Mouse (Mus musculus) liver, embryonic 12.5 days (tissue): ENCODE data around the gene Gpr108. TPM values are rescaled to one million over a fixed set of nuclear protein-coding genes. Genes with fewer than 3 reads are reported as not detected.
"Not testable (repeated sequence)": the region's sequence is repeated elsewhere in the genome, so short reads cannot be mapped to it uniquely, and the experiment has no call there.

ENCODE experiments used
- ATAC-seq: fragments of 200-750 bp; cut with Nextera tagmentation; 2 replicates; pipeline ENCODE4 v1.8.0; 2017; ENCODE audit warnings: moderate number of reproducible peaks, mild to moderate bottlenecking, moderate library complexity
- H3K27ac ChIP-seq: fragments of 300-500 bp; sonication (generic); 2 replicates; pipeline ENCODE4 v1.5.1; 2016; ENCODE audit warnings: mild to moderate bottlenecking
- H3K27me3 ChIP-seq: fragments of 300-500 bp; sonication (generic); replicated peaks from 2 replicates; pipeline ENCODE4 v1.6.1; 2016; ENCODE audit warnings: mild to moderate bottlenecking, moderate library complexity
- H3K36me3 ChIP-seq: fragments of 300-500 bp; sonication (generic); 2 replicates; pipeline ENCODE4 v1.6.1; 2016; ENCODE audit warnings: mild to moderate bottlenecking, moderate library complexity
- H3K4me1 ChIP-seq: fragments of 300-500 bp; sonication (generic); 2 replicates; pipeline ENCODE4 v1.6.1; 2016
- H3K4me2 ChIP-seq: fragments of 300-500 bp; sonication (generic); 2 replicates; pipeline ENCODE4 v1.6.1; 2016; ENCODE audit warnings: mild to moderate bottlenecking, moderate library complexity
- H3K4me3 ChIP-seq: fragments of 300-500 bp; sonication (generic); 2 replicates; pipeline ENCODE4 v1.5.1; 2016; ENCODE audit warnings: mild to moderate bottlenecking, moderate library complexity
- H3K9ac ChIP-seq: fragments of 300-500 bp; sonication (generic); 2 replicates; pipeline ENCODE4 v1.6.1; 2016; ENCODE audit warnings: mild to moderate bottlenecking, moderate library complexity
- H3K9me3 ChIP-seq: fragments of 300-500 bp; sonication (generic); replicated peaks from 2 replicates; pipeline ENCODE4 v1.6.1; 2016; ENCODE audit warnings: mild to moderate bottlenecking, moderate library complexity
- WGBS: fragments of 180-500 bp; shearing (Covaris S2); methylation state at CpG from one replicate; pipeline ENCODE4 v1.1.7; 2016; ENCODE audit not compliant: insufficient replicate concordance; 5-methylcytosine and 5-hydroxymethylcytosine counted together
- polyA plus RNA-seq: library from polyadenylated mRNA; unstranded; fragments of >200 nt; fragmentation: Nextera tagmentation; extraction: Ambion mirVana; gene quantifications from 2 replicates; pipeline ENCODE4 v1.2.1, GENCODE M21; 2016

The Gpr108 gene
- polyA plus RNA-seq, 1 experiment from 2014 or later: 18.4 TPM

DNA sequence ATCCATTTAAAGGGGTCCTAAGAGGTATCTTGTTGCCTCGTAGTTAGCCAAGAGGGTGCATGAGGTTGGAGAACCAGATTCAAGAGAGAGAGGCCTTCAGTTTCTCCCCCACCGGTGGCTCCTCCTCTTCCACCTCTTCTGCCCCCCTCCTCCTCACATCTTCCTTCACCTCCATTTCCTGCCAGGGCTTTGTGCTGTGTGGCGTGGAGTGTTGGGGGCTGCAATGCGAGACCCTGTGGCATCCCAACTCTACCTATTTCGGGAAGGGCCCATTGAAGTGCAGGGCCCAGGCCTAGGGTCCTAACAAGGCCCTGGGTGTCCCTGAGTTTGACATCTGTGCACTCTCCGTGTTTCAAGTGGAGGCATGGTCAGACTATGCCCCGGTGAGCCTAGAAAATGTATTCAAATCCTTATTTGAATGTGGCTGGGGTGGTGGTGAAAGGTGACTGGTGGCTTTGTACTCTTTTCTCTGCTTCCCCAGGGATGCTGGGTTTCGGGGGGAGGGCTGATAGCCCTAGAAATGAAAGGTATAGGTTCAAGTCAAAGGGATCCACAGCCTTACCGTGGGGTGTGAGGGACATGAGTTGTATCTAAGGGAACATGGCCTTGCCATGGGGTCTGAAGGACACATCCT is 31.5 kb upstream of the Gpr108 start:
- Histone ChIP-seq H3K27me3 (peaks cover 23% of the 10 kb centered on the region), H3K27ac (peak overlapping the region; percentile 61; the same call in 1 of the 2 replicates), H3K4me1 (peaks cover 44% of the 10 kb centered on the region), H3K4me2 (peak overlapping the region; percentile 67), H3K9ac (peak overlapping the region; percentile 61), H3K4me3 (peak overlapping the region; percentile 51), H3K9me3 (no peaks in the 10 kb centered on the region), H3K36me3 (no peaks in the 10 kb centered on the region)
- no peak for ATAC-seq
- 22% methylated on average over 9 of the region's 9 CpGs for WGBS

DNA sequence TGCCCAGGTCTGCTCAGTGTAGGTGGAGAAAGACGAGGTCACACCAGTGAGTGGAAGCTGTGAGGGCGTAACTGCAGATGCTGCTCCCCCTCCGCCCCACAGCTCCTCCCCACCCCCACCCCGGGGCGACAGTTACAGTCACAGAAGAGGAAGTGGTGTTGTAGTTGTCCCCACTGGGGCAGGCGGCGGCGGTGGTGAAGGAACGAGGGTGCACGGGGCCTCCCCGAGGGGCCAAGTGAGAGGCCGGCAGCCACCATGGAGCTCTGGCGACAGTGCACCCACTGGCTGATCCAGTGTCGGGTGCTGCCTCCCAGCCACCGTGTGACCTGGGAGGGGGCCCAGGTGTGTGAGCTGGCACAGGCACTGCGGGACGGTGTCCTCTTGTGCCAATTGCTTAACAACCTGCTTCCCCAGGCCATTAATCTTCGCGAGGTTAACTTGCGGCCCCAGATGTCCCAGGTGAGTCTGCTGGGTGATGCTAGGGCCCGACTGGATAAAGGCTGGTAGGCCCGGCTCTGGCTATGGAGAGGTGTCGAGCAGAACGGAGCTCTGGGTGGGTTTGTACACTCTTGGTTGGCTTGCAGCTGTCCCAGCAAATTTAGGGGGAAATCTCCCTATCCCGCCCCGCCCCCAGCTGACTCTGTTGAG is 30.8 kb upstream of the Gpr108 start, which contains the start of gene Vav1:
Vav1 (plus strand) TSS at position 158 of the 648 bp plus-strand sequence.
- 14% methylated on average over 26 of the region's 26 CpGs for WGBS
- Histone ChIP-seq H3K27me3 (peaks cover 29% of the 10 kb centered on the region), H3K27ac (peak within 1 kb of the TSS; percentile 61; the same call in 1 of the 2 replicates), H3K36me3 (no peaks in the 10 kb centered on the region), H3K4me2 (peak within 1 kb of the TSS; percentile 67), H3K4me3 (peak within 1 kb of the TSS; percentile 51), H3K9me3 (no peaks in the 10 kb centered on the region), H3K9ac (peak within 1 kb of the TSS; percentile 61), H3K4me1 (peaks cover 46% of the 10 kb centered on the region)
- ATAC-seq: peak; percentile 38

DNA sequence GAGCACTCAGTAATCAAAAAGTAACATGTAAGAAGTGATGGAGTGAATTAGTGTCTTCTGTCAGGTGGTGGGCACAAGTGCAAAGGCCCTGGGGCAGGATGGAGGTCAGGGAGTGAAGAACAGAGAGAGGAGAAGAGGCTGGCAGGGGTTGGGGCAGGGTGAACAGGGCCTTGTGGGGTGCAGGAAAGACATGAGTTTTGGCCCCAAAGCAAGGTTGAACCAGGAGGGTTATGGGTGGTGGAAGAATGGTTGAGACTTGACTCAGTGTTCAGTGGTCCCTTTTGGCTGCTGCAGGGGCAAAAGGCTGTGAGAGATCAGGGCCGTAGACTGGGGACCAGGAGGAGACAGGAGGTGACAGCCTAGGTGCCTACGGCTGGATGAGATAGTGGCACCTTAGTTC is 30.3 kb upstream of the Gpr108 start:
- H3K27me3 ChIP-seq: peaks cover 34% of the 10 kb centered on the region
- ATAC-seq: no peak
- H3K9me3 ChIP-seq: no peaks in the 10 kb centered on the region
- H3K4me3 ChIP-seq: peak overlapping the region; percentile 51
- H3K27ac ChIP-seq: no peak overlapping the region
- H3K4me2 ChIP-seq: peak overlapping the region; percentile 67
- H3K36me3 ChIP-seq: no peaks in the 10 kb centered on the region
- H3K9ac ChIP-seq: 0 out of 2 replicates have a peak overlapping the region, but pooled peaks have one; percentile 61
- H3K4me1 ChIP-seq: peaks cover 46% of the 10 kb centered on the region
- WGBS: 35% methylated on average over 2 of the region's 2 CpGs

DNA sequence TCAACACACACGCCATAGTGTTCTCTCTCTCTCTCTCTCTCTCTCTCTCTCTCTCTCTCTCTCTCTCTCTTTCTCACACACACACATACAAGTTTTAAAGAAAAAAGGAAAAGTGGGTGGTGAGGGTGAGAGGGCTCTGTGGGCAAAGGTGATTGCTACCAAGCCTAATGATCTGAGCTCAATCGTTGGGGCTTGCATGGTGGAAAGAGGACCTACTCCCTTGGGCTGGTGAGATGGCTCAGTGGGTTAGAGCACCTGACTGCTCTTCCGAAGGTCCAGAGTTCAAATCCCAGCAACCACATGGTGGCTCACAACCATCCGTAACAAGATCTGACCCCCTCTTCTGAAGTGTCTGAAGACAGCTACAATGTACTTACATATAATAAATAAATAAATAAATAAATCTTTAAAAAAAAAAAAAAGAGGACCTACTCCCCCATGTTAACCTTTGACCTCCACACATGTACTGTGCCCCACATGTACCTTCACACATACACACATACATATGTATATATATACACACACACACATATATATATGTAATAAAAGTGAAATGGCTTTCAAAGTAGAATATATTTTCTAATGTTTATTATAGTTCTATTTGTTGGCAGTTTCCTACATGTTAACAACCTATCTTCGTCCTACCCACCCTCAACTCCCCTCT is 29.5 kb upstream of the Gpr108 start:
- H3K4me2 ChIP-seq, H3K36me3 ChIP-seq, H3K4me3 ChIP-seq, ATAC-seq, H3K9me3 ChIP-seq, H3K27ac ChIP-seq, H3K9ac ChIP-seq: not testable (repeated sequence)
- peaks cover 46% of the 10 kb centered on the region for H3K4me1 ChIP-seq
- 72% methylated on average over 4 of the region's 5 CpGs for WGBS
- peaks cover 42% of the 10 kb centered on the region for H3K27me3 ChIP-seq

DNA sequence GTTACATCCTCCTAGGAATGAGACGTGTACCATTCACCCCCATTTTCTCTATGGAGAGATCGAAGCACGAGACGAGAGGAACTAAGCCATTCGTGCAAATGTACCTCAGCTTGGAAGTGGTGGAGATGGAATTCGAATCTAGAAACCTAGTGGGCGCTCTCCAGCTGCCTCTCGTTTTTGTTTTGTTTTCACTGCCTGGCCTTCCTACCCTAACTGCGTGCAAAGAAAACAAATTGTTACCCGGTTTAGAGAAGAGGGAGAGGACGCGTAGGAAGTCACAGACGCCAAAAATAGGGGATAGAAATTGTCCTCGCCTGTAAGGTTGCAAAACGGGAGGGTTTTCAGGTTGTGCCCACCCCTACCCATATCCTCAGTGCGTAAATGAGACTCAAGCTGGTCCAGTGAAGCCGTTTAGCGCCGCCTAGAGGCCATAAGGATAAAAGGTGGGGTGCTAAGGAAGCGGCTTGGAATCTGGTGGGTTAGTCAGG is 28.4 kb upstream of the Gpr108 start:
- peak overlapping the region; percentile 50 for H3K9ac ChIP-seq
- peaks cover 53% of the 10 kb centered on the region for H3K27me3 ChIP-seq
- H3K4me1 ChIP-seq: peaks cover 46% of the 10 kb centered on the region
- no peaks in the 10 kb centered on the region for H3K9me3 ChIP-seq
- no peak overlapping the region for H3K27ac ChIP-seq
- peak overlapping the region; percentile 51 for H3K4me3 ChIP-seq
- no peaks in the 10 kb centered on the region for H3K36me3 ChIP-seq
- under 1% methylated on average over 20 of the region's 20 CpGs for WGBS
- ATAC-seq: peak; percentile 38; the same call in 1 of the 2 replicates
- H3K4me2 ChIP-seq: peak overlapping the region; percentile 81

DNA sequence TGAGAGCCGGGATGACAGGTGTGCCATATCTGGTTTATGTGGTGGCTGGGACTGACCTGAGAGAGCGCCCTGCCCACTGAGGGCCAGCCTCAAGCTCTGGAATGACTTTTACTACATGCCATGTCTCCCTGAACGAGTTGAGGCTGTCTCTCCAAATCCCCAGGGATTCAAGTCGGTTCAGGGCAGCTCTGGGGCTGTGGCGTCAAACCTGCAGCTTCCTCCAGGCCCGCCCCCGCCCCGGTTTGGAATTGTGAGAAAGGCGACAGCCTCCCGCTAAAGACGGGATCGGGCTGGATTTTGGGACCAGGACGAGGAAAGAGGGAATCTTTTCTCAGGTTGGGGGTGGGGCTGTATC is 27.7 kb upstream of the Gpr108 start:
- H3K9ac ChIP-seq: peak overlapping the region; percentile 50; the same call in 1 of the 2 replicates
- H3K9me3 ChIP-seq: no peaks in the 10 kb centered on the region
- H3K4me3 ChIP-seq: peak overlapping the region; percentile 51
- H3K27ac ChIP-seq: no peak overlapping the region
- H3K36me3 ChIP-seq: no peaks in the 10 kb centered on the region
- H3K4me1 ChIP-seq: peaks cover 46% of the 10 kb centered on the region
- peaks cover 60% of the 10 kb centered on the region for H3K27me3 ChIP-seq
- peak overlapping the region; percentile 81 for H3K4me2 ChIP-seq
- ATAC-seq: no peak
- WGBS: 5% methylated on average over 13 of the region's 13 CpGs

DNA sequence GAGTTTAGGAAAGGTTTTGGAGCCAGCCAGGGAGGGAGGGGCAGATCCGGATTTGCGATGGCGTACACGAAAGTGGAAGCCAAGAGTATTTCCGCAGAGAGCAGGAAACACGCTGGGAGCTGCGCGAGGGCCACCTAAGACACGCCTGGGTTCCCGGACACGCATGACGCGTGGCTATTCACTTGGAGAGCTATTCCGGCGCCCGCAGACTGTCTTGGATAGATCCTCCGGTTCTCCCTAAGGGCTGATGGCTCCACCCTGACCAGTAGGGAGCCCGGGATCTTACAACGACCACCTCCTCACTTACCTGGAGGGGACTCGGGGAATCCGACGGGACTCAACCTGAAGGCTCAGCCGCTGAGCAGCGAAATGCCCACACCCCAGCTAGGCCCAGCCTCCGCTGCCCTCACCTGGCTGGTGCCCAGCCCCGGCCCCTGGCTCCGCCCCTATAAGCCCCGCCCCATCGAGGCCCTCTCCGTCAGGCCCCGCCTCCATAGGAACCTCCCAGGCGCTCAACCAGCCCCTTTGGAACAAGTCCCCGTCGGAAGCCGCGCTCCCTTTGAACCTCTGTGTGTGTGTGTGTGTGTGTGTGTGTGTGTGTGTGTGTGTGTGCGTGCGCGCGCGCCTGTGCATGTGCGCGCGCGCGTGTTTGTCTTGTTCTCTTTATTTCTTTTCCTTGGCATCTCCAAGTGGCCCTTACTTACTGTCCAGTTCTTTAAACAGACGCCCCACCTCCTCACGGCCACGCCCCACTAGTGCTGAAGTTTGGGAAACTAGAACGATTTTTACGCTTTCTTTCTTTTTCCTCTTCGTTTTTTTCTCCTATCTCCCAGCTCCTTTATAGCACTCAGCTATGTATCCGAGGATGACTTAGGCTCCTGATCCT is 27.1 kb upstream of the Gpr108 start:
- Histone ChIP-seq H3K4me1 (peaks cover 46% of the 10 kb centered on the region), H3K9me3 (no peaks in the 10 kb centered on the region), H3K27me3 (peaks cover 62% of the 10 kb centered on the region), H3K36me3 (no peaks in the 10 kb centered on the region), H3K27ac (no peak overlapping the region), H3K9ac (peak overlapping the region; percentile 50; the same call in 1 of the 2 replicates), H3K4me3 (peak overlapping the region; percentile 51), H3K4me2 (peak overlapping the region; percentile 81)
- under 1% methylated on average over 46 of the region's 53 CpGs for WGBS
- ATAC-seq: peak; percentile 77

DNA sequence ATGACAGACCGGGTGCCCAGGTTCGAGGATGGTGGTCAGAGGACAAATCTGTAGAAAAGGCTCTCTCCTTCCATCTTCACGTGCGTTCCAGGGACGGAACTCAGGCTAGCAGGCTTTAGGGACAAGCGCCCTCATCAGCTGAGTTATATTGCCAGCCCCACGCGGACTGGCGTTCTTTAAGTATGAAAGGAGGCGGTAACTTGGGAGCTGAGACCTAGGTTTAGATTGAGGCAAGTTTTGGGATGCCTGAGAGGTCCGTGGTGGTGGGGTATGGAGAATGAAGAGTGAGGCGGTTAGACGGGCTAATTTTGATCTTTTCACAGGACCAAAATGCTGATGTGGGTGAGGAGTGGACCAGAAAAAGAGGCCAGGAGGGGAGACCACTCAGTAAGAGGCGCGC is 26.4 kb upstream of the Gpr108 start:
- H3K27ac ChIP-seq: no peak overlapping the region

DNA sequence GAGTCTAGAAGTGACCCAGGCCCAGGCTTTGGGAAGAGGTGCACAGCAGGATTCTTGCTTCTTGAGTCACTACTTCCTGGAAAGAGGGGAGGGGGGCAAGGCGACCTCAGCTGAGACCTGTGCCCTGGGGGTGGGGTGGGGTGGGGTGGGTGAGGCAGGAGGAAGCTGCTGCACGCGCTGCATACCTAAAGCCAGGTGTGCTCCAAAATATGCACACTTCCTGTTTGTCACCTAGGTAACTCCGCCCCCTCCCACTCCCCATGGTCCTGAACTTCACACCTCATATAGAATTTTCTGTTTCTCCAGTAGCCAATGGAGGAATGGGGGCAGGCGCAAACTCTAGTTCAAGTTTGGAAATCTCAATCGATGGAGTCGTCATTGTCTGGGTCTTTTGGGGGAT is 25.6 kb upstream of the Gpr108 start:
- no peak for ATAC-seq
- Histone ChIP-seq H3K9me3 (no peaks in the 10 kb centered on the region), H3K4me3 (no peak overlapping the region), H3K4me1 (peaks cover 33% of the 10 kb centered on the region), H3K27ac (no peak overlapping the region), H3K9ac (no peak overlapping the region), H3K36me3 (no peaks in the 10 kb centered on the region), H3K27me3 (peaks cover 57% of the 10 kb centered on the region), H3K4me2 (no peak overlapping the region)
- 23% methylated on average over 6 of the region's 7 CpGs for WGBS

More for the DNA sequence above, 26.4 kb upstream of the Gpr108 start:
- H3K4me3 ChIP-seq: peak overlapping the region; percentile 51
- H3K36me3 ChIP-seq: no peaks in the 10 kb centered on the region
- WGBS: 7% methylated on average over 15 of the region's 15 CpGs
- H3K9ac ChIP-seq: peak overlapping the region; percentile 27; the same call in 1 of the 2 replicates
- peaks cover 62% of the 10 kb centered on the region for H3K27me3 ChIP-seq
- ATAC-seq: no peak
- peaks cover 41% of the 10 kb centered on the region for H3K4me1 ChIP-seq
- H3K9me3 ChIP-seq: no peaks in the 10 kb centered on the region
- peak overlapping the region; percentile 81 for H3K4me2 ChIP-seq

DNA sequence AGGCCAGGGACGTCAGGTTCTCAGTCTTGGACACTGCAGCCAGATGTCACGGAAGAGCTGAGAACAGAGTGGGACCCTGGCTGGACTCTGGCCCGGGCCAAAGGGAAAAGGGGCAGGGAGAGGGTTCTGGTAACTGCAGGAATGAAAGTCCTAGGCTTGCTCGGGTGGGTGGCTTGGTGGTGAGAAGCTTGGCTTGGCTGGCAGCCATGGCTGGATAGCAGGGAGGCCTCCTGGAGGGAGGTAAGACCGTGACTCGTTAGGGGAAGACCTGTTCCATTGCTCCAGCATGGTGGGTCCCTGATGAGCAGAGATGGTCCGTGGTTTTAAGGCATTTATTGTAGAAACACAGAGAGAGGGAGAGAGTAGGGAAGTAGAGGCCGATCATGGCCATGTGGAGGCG is 23.1 kb upstream of the Gpr108 start:
- Histone ChIP-seq H3K4me2 (no peak overlapping the region), H3K27me3 (peaks cover 55% of the 10 kb centered on the region), H3K9me3 (no peaks in the 10 kb centered on the region), H3K9ac (no peak overlapping the region), H3K36me3 (no peaks in the 10 kb centered on the region), H3K4me1 (peaks cover 18% of the 10 kb centered on the region), H3K4me3 (no peak overlapping the region), H3K27ac (no peak overlapping the region)
- WGBS: 57% methylated on average over 9 of the region's 9 CpGs
- ATAC-seq: no peak

DNA sequence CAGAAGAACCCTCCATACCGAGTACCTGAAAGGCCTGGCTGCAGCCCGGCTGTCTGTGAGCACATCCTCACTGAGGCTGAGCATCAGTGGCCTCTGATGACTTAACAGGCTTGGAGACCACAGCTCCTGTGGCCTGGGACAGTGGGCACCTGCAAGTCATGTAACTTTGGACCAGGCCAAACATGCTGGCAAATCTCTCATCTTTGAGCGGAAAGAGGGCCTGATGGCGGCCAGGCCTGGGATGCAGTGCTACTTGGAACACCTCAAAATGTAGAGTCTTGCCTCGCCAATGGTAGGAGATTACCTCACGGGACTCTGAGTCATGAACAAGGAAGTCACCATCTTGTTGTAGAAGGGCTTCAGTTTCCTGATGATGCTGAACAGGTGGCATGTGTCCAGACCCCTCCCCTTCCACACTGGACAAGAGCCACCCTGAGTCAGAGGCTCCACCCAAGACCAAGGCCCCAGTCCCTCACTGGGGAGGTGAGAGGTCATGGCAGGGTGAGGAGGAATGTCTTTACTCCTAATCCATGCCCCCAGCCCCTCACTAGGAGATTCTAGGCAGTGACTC is 19.4 kb upstream of the Gpr108 start:
- Histone ChIP-seq H3K4me3 (no peak overlapping the region), H3K36me3 (peaks cover 5% of the 10 kb centered on the region; the same call in 1 of the 2 replicates), H3K9me3 (no peaks in the 10 kb centered on the region), H3K27ac (no peak overlapping the region), H3K4me2 (no peak overlapping the region), H3K9ac (no peak overlapping the region), H3K4me1 (peaks cover 23% of the 10 kb centered on the region), H3K27me3 (peaks cover 18% of the 10 kb centered on the region)
- WGBS: 72% methylated on average over 6 of the region's 6 CpGs
- ATAC-seq: no peak
